Mouse (Mus musculus): ENCODE measurements around the gene Abca7.

DNA sequence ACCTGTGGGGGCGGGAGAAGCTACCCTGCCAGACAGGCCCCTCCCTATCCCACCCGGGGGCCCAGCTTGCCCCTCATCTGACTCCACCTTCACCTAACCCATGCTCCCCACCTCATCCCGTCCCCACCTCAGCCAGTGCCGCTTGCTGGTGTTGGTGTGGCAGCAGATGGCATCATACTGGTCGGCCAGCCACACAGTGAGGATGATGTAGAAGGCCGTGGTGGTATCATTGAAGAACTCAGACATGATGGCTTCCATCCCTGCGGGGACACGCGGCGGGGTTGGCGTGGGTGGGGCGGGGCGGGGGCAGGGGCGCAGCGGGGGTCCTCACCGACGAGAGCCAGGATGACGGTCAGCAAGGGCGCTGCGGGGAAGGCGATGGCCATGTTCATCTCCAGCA lies 18.2 kb upstream of the Abca7 start:
- no peak for TF ChIP-seq EP300 (IDR thresholded peaks at IDR 0.05; ENCODE audit: low read depth)
- TF ChIP-seq CTCF (IDR thresholded peaks at IDR 0.05; ENCODE audit: low read depth), result no peak
